Mouse (Mus musculus) myocyte (in vitro differentiated cells): ENCODE results near the gene Gen1. TPM values are rescaled to one million over a fixed set of nuclear protein-coding genes. Genes with fewer than 3 reads are reported as not detected.

ENCODE experiments used
- H3K27me3 ChIP-seq: one replicate; pipeline ENCODE4 v1.6.1; 2011; ENCODE audit not compliant: control insufficient read depth, insufficient read depth, insufficient read length
- H3K36me3 ChIP-seq: one replicate; pipeline ENCODE4 v1.6.1; 2011; ENCODE audit not compliant: control insufficient read depth, insufficient read depth
- H3K4me2 ChIP-seq: one replicate; pipeline ENCODE4 v1.6.1; 2011; ENCODE audit warnings: low read depth, control low read depth
- H3K4me3 ChIP-seq: one replicate; pipeline ENCODE4 v1.5.1; 2011; ENCODE audit warnings: mild to moderate bottlenecking, control low read depth, moderate library complexity
- H3K79me2 ChIP-seq: one replicate; pipeline ENCODE4 v1.6.1; 2011; ENCODE audit not compliant: control insufficient read depth, insufficient read depth
- H3ac ChIP-seq: one replicate; pipeline ENCODE4 v1.6.1; 2011; ENCODE audit not compliant: control insufficient read depth, insufficient read length
- CEBPB ChIP-seq: IDR thresholded peaks from 2 replicates; pipeline ENCODE4 v1.6.1; 2011; ENCODE audit warnings: mild to moderate bottlenecking, moderate library complexity; ENCODE audit not compliant: poor library complexity, insufficient read depth, severe bottlenecking
- E2F4 ChIP-seq: IDR thresholded peaks from one replicate; pipeline ENCODE4 v1.6.1; 2011; ENCODE audit warnings: mild to moderate bottlenecking, control low read depth, moderate library complexity; ENCODE audit not compliant: insufficient read depth
- MAX ChIP-seq: IDR thresholded peaks from one replicate; pipeline ENCODE4 v1.6.1; 2011; ENCODE audit warnings: low read depth, mild to moderate bottlenecking, control low read depth
- MYOD1 ChIP-seq, 3 experiments: IDR thresholded peaks; one replicate each; pipeline ENCODE4 v1.6.1; 2011; ENCODE audit warnings: control low read depth in 2 of 3, low read depth in 2 of 3, mild to moderate bottlenecking in 2 of 3, moderate library complexity in 1 of 3; ENCODE audit not compliant: insufficient read length in 2 of 3, control insufficient read depth in 1 of 3
- MYOG ChIP-seq, 3 experiments: IDR thresholded peaks; one replicate each; pipeline ENCODE4 v1.6.1; 2011; ENCODE audit warnings: control low read depth in 2 of 3, low read depth in 2 of 3, mild to moderate bottlenecking in 2 of 3; ENCODE audit not compliant: insufficient read length in 2 of 3, control insufficient read depth in 1 of 3, insufficient read depth in 1 of 3
- POLR2A ChIP-seq: IDR thresholded peaks from one replicate; pipeline ENCODE4 v1.6.1; 2011; ENCODE audit warnings: low read depth, mild to moderate bottlenecking, control low read depth, moderate library complexity; ENCODE audit not compliant: insufficient read length
- POLR2AphosphoS2 ChIP-seq: IDR thresholded peaks from one replicate; pipeline ENCODE4 v1.6.1; 2011; ENCODE audit warnings: low read depth, control low read depth; ENCODE audit not compliant: insufficient read length
- REST ChIP-seq: IDR thresholded peaks from one replicate; pipeline ENCODE4 v1.6.1; 2011; ENCODE audit warnings: mild to moderate bottlenecking, control low read depth, moderate library complexity; ENCODE audit not compliant: insufficient read depth, insufficient read length
- SRF ChIP-seq: IDR thresholded peaks from one replicate; pipeline ENCODE4 v1.6.1; 2011; ENCODE audit warnings: low read depth; ENCODE audit not compliant: control insufficient read depth, insufficient read length
- TCF12 ChIP-seq: IDR thresholded peaks from one replicate; pipeline ENCODE4 v1.6.1; 2011; ENCODE audit warnings: mild to moderate bottlenecking, control low read depth; ENCODE audit not compliant: poor library complexity, insufficient read depth, severe bottlenecking
- TCF3 ChIP-seq: IDR thresholded peaks from one replicate; pipeline ENCODE4 v1.6.1; 2011; ENCODE audit warnings: low read depth, control low read depth; ENCODE audit not compliant: insufficient read length
- USF1 ChIP-seq: IDR thresholded peaks from one replicate; pipeline ENCODE4 v1.6.1; 2011; ENCODE audit warnings: low read depth, mild to moderate bottlenecking, control low read depth, moderate library complexity
- polyA plus RNA-seq: library from polyadenylated mRNA; unstranded; fragments of >200 nt; fragmentation: generic; extraction: Trizol; gene quantifications from one replicate; pipeline ENCODE4 v1.2.1, GENCODE M21; 2012; ENCODE audit warnings: missing spikeins

The Gen1 gene
- polyA plus RNA-seq, 1 experiment, result 1.8 TPM

- peaks cover 41% of the 10 kb centered on the region for H3K36me3 ChIP-seq
- no peaks in the 10 kb centered on the region for H3K27me3 ChIP-seq
- peaks cover 62% of the 10 kb centered on the region for H3K79me2 ChIP-seq
- no peak overlapping the region for H3ac ChIP-seq
- TF ChIP-seq POLR2AphosphoS2, result no peak
- TF ChIP-seq TCF3, result no peak
- no peak for TF ChIP-seq REST
- no peak for TF ChIP-seq USF1
- no peak for TF ChIP-seq SRF
- no peak for TF ChIP-seq TCF12
- no peak for TF ChIP-seq POLR2A
- no peak for TF ChIP-seq MYOD1 (IDR thresholded peaks at IDR 0.05; ENCODE audit: control insufficient read depth in 1 of 3, insufficient read length in 2 of 3, low read depth in 2 of 3)
- TF ChIP-seq CEBPB, result no peak
- TF ChIP-seq MYOG (IDR thresholded peaks at IDR 0.05; ENCODE audit: control insufficient read depth in 1 of 3, insufficient read depth in 1 of 3, insufficient read length in 2 of 3, low read depth in 2 of 3), result no peak
- TF ChIP-seq E2F4, result no peak
- no peak for TF ChIP-seq MAX
- no peak overlapping the region for H3K4me3 ChIP-seq
- H3K4me2 ChIP-seq, result no peak overlapping the region
Measured at GRCm38 (mm10) chr12:11273185-11273584, 7.6 kb upstream of the Gen1 start.

GRCm38 (mm10) chr12:11272568-11272967, 7.0 kb upstream of the Gen1 start:
- peaks cover 68% of the 10 kb centered on the region for H3K79me2 ChIP-seq
- no peak for TF ChIP-seq SRF
- TF ChIP-seq E2F4, result no peak
- no peak for TF ChIP-seq USF1
- TF ChIP-seq MAX, result no peak
- TF ChIP-seq TCF12, result no peak
- no peak for TF ChIP-seq POLR2AphosphoS2
- no peak for TF ChIP-seq REST
- TF ChIP-seq POLR2A, result no peak
- no peak for TF ChIP-seq MYOD1 (IDR thresholded peaks at IDR 0.05; ENCODE audit: control insufficient read depth in 1 of 3, insufficient read length in 2 of 3, low read depth in 2 of 3)
- TF ChIP-seq TCF3, result no peak
- TF ChIP-seq CEBPB, result no peak
- no peak for TF ChIP-seq MYOG (IDR thresholded peaks at IDR 0.05; ENCODE audit: control insufficient read depth in 1 of 3, insufficient read depth in 1 of 3, insufficient read length in 2 of 3, low read depth in 2 of 3)
- peaks cover 37% of the 10 kb centered on the region for H3K36me3 ChIP-seq
- H3K4me3 ChIP-seq, result no peak overlapping the region
- H3K27me3 ChIP-seq, result no peaks in the 10 kb centered on the region
- no peak overlapping the region for H3ac ChIP-seq
- no peak overlapping the region for H3K4me2 ChIP-seq

GRCm38 (mm10) chr12:11267030-11267429, 1.4 kb upstream of the Gen1 start:
- Histone ChIP-seq H3K27me3 (no peaks in the 10 kb centered on the region), H3K4me2 (peak overlapping the region; percentile 85)
- no peak for TF ChIP-seq TCF3
- TF ChIP-seq CEBPB, result no peak
- no peak for TF ChIP-seq POLR2AphosphoS2
- TF ChIP-seq MYOD1 (IDR thresholded peaks at IDR 0.05; ENCODE audit: control insufficient read depth in 1 of 3, insufficient read length in 2 of 3, low read depth in 2 of 3), result no peak
- TF ChIP-seq SRF, result no peak
- no peak for TF ChIP-seq REST
- TF ChIP-seq E2F4, result no peak
- TF ChIP-seq MYOG (IDR thresholded peaks at IDR 0.05; ENCODE audit: control insufficient read depth in 1 of 3, insufficient read depth in 1 of 3, insufficient read length in 2 of 3, low read depth in 2 of 3), result no peak
- TF ChIP-seq MAX, result no peak
- no peak for TF ChIP-seq TCF12
- no peak for TF ChIP-seq USF1
- TF ChIP-seq POLR2A, result no peak

GRCm38 (mm10) chr12:11266282-11266985, 833 bp upstream of the Gen1 start:
- Histone ChIP-seq H3K27me3 (no peaks in the 10 kb centered on the region), H3K36me3 (peaks cover 2% of the 10 kb centered on the region)
- TF ChIP-seq TCF3 (no peak), CEBPB (no peak), USF1 (no peak), POLR2A (no peak), MYOG (IDR thresholded peaks at IDR 0.05; ENCODE audit: control insufficient read depth in 1 of 3, insufficient read depth in 1 of 3, insufficient read length in 2 of 3, low read depth in 2 of 3) (no peak), E2F4 (no peak), MAX (no peak), REST (no peak), POLR2AphosphoS2 (no peak), MYOD1 (IDR thresholded peaks at IDR 0.05; ENCODE audit: control insufficient read depth in 1 of 3, insufficient read length in 2 of 3, low read depth in 2 of 3) (no peak), SRF (no peak), TCF12 (no peak)

More at GRCm38 (mm10) chr12:11267030-11267429, 1.4 kb upstream of the Gen1 start:
- Histone ChIP-seq H3K36me3 (peaks cover 8% of the 10 kb centered on the region), H3K4me3 (peak overlapping the region; percentile 83), H3ac (peak overlapping the region; percentile 36), H3K79me2 (peaks cover 88% of the 10 kb centered on the region)

More at GRCm38 (mm10) chr12:11266282-11266985, 833 bp upstream of the Gen1 start:
- Histone ChIP-seq H3K79me2 (peaks cover 85% of the 10 kb centered on the region), H3K4me3 (peak overlapping the region; percentile 83), H3K4me2 (peak overlapping the region; percentile 85), H3ac (peak overlapping the region; percentile 36)
